Mouse (Mus musculus) erythroid progenitor cell, adult 5-6 weeks (primary cell): Measurements from ENCODE around the gene Stard10. TPM values are rescaled to one million over a fixed set of nuclear protein-coding genes. Genes with fewer than 3 reads are reported as not detected.

Experiments used
- ATAC-seq: replicated peaks from 2 replicates; pipeline ENCODE4 v1.8.0; 2016; ENCODE audit warnings: moderate number of reproducible peaks, mild to moderate bottlenecking, moderate TSS enrichment, inconsistent platforms; ENCODE audit not compliant: poor library complexity, low FRiP score, severe bottlenecking
- total RNA-seq, 2 experiments: library from RNA; stranded (forward) in 1 of 2; stranded (reverse) in 1 of 2; fragments of 150-400 nt in 1 of 2; fragments of 186-747, 209-891 nt in 1 of 2; gene quantifications; 2 replicates each; pipeline versions ENCODE4 v1.2.3 to v1.2.4; 2015 to 2017; ENCODE audit warnings: low replicate concordance in 2 of 2

Stard10 gene
- total RNA-seq, 2 experiments from 2014 or later: 37.4 to 101 TPM

DNA sequence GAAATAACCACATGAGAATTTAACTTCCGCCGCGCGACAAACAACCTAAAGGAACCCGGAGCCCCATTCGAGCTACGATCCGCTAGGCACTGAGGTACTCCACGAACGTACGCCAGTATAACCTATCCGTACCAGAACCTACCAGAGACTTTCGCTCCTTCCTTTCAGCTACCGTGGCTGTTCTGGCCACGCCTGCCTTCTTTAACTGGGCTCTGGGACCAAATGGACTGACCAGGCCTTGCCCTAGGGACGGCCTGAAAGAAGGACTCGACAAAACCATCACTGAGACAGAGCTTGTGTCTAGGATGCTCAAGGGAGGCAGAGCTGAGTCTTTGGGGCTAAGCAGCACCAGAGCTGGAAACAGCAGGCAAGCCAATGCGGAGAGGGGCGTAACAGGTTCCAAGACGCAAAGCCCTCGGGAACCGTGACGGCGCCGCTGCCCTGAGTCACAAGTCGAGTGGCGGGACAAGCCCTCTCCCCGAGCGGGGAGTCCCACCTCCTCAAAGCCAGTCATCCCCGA is 15.5 kb upstream of the Stard10 start:
- no peak for ATAC-seq

DNA sequence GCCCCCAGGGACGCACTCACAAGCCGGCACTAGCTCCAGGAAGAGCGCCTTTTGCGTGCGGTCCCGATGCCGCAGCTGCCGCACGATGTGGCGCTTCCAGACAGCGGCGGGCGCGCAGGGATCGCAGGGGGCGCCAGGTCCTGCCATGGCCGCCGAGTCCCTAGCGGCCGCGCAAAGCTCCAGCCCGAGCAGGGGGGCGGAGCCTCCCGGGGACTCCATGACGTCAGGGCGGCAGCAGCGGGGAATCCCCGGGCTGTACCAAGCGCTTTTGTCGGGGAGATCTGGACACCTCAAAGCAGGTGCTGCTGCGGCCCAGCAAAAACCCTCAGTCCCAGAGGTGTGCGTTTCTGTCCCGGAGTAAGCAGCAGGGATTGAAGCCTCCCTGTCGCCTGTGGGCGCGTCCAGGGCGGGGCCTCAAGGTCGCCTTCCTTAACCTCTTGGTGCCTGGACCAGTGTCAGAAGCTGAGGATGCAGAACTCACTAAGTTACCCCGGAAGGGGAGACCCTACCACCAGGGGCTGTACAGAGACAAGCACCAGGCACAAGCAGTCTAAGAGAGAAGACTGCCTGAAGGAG is 14.9 kb upstream of the Stard10 start, which contains the start of gene Atg16l2:
Gene Atg16l2, minus strand, starts transcription at position 371 of the 576 bp plus-strand sequence.
- peak; percentile 90 for ATAC-seq

DNA sequence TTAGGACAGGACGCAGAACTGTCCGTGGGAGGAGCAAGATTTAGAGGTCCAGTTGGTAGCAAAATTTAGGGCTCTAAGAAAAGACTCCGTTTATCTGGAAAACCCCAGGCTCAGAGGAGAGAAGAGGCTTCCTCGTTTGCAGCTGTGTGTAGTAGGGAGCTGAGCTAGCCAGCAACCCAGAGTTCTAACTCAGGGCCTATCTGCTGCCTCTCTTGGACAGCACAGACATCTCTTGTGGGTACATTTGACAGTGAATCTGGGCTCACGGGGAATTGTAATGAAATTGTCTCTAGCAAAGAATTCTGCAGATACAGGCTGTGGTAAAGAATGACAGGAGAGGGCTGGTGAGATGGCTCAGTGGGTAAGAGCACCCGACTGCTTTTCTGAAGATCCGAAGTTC is 14.2 kb upstream of the Stard10 start:
- no peak for ATAC-seq

DNA sequence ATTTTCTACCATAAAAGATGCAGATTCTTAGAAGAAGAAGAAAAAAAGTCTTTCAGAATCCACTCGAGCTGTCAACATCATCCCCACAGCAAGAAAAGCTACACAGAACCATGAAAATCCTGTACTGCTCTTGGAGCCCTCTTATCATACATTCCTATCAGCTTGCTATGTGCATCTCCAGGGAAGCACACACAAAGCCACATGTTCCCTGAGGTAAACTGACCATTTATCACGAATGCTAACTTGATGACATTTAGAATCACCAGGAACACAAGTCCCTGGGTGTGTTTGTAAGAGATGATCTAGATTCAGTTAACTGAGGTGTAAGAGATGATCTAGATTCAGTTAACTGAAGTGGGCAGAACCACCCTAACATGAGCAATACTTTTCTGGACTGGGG is 10.0 kb upstream of the Stard10 start:
- no peak for ATAC-seq

DNA sequence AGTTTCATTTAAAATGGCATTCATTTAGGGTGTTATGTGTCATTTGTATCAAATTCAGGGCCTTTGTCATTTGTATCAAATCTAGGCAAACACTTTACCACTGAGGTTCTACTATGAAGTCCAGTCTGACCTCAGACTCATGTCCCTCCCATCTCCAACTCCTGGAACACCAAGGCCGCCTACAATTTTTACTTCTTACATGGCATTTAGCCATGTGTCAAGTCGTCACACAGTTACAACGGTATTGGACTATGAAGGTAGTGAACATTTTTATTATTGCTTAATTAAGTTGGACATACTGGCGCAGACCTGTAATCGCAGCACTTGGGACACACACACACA is 6.9 kb upstream of the Stard10 start:
- 0 out of 2 replicates have a peak, but pooled peaks have one; percentile 1 for ATAC-seq

DNA sequence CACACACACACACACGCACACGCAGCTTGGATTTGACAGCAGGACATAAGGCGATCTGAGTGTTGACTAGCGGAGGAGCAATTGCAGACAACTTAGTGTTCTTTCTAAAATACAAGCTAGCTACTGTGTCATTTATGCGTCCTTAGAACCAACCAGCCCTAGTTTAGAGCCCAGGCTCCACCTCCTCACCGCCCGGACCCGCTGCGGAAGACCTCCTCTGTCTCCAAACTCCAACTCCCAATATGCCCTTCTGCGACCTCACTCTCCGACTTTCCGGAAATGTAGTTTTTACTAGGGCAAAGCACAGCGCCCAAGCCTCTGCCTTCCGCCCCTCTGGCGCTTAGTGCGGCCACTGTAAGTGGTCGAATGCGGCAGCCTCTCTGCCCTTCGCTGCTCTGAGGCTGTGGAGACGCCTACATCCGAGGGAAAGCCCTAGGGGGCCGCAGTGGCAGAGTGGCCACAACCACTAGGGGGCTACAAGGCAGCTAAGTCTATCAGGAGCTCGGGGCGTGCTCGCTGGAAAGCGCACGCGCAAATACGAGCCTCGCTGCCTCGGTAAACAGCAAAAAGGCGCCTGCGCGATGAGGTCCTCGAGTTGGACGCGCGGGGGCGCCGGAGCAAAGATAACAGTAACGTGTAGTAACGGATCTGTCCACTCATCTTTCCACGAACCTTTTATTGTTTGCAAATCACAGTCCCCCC is 6.4 kb upstream of the Stard10 start:
- ATAC-seq: peak; percentile 94

DNA sequence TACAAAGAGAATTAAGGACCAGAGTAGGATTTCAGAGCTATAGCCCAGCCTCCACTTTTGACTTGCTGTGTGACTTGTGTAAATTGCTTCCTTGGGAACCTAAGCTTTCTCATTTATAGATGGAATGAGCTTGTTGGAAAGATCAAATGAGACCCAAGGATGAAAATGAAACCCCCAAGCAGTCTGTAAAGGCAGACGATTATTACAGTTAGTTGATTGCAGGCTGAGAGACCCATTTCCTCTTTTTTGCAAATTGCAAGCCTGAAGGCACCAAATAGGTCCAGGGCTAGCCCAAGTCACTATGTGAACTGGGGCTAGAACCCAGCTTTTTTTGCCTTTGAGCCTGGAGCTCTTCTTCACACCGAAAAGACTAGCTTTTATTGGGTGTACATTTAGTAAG is 5.8 kb upstream of the Stard10 start:
- no peak for ATAC-seq

DNA sequence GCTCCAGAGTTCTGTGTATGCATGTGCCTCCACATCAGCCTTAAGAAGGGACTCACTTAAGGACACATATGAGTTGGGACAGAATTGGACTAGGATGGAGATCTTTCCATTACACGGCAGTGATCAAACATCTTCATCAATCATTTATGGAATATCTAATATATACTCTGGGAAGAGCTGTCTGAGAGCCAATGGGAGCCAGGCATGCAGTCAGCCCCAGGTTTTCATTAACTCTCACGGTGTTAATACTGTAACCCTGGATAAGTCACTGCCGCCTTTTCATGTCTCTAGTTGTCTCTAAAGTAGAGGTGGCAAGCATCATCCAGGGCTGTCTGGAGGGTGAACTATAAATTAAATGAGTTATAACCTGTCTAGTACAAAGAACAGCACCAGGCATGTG is 3.9 kb upstream of the Stard10 start:
- no peak for ATAC-seq

DNA sequence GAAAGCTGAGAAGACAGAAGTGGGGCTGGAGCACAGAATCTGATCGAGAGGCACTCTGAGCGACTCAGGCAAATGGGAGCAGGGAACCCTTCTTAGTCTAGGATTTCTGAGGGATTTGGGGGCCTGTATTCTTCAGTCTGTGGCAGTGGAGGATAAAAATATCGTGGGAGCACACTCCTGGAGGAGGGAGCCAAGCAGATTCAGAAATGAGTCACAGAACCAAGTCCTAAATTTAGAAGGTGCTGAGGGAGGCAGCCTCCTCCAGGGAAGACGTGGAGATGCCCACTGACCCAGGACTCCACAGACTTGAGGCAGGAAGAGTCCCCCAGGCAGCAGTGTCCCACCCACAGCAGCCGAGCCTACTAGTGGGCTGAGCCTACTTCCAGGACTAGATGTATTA is 2.5 kb upstream of the Stard10 start:
- no peak for ATAC-seq

DNA sequence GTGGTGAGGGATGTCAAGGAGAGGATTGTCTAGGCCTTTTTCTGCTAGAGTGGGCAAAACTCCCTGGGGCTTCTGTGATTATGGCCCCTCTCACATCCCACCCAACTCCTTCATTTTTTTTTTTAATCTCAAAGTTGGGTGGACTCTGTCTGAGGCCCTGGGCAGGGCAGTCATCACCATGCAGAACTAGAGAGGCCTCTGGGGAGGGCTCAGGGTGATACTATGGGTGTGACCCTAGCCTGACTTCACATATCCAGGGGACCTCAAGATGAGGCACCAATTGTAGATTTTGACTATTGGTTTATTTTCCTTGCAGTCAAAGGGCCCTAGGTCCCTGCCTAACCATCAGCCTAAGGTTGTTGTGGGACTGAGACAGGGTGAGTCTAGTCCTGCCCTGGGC is 1.2 kb upstream of the Stard10 start:
- no peak for ATAC-seq

DNA sequence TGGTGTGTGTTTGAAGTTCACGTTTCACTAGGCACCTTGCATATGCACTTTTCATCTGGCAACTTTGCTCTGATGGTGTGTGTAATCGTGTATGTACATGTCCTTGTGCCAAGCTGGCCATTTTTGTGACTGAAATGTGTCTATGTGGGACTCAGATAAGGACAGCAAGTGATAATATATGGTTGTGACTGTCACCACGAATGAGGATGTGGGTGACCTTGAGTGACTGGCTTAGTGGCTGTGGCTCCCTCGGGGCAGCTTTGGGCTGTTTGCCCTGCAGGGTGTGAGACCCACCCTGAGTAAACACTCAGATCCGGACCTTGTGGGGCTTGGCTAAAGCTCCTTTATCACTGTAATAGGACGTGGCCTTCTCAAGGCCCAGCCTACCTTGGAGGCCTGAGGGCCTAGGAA is 290 bp upstream of the Stard10 start:
- peak; percentile 53 for ATAC-seq

DNA sequence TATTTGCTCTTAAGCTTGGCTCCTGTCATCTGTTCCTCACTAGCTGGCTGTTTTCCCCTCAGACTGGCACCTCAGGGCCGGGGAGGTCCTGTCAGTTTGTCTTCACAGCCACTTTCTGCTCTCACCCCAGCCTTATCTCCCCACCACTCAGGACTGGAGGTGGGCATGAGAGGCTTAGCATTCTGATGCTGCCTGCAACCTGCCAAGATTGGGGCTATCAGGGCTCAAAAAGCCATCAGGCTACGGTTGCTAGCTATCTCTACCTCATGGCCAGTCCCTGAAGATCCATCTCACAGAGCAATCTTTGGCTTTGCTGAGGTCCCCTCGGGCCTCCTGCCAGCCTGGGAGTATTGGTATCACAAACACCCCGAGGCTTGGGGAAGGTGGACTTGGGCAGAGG is 2.0 kb downstream of the Stard10 start:
- 0 out of 2 replicates have a peak, but pooled peaks have one; percentile 7 for ATAC-seq

DNA sequence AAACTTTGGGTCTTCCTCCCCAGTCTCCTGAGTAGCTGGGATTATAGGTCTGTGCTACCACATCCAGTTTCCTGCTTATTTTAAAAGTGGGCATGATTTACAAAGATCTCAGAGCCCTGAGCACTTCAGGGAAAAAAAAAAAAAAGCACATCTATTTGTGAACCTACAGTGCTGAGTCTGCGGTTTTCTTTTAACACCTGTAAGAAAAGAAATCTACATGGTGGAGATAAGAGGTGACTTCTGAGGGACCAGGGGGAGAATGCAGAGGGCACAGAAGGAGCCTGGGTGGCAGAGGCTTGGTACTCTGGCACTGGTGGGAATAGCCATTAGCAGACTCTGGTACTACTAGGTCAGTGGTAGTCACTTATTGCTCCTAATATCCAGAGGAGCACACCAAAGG is 2.9 kb downstream of the Stard10 start:
- no peak for ATAC-seq

DNA sequence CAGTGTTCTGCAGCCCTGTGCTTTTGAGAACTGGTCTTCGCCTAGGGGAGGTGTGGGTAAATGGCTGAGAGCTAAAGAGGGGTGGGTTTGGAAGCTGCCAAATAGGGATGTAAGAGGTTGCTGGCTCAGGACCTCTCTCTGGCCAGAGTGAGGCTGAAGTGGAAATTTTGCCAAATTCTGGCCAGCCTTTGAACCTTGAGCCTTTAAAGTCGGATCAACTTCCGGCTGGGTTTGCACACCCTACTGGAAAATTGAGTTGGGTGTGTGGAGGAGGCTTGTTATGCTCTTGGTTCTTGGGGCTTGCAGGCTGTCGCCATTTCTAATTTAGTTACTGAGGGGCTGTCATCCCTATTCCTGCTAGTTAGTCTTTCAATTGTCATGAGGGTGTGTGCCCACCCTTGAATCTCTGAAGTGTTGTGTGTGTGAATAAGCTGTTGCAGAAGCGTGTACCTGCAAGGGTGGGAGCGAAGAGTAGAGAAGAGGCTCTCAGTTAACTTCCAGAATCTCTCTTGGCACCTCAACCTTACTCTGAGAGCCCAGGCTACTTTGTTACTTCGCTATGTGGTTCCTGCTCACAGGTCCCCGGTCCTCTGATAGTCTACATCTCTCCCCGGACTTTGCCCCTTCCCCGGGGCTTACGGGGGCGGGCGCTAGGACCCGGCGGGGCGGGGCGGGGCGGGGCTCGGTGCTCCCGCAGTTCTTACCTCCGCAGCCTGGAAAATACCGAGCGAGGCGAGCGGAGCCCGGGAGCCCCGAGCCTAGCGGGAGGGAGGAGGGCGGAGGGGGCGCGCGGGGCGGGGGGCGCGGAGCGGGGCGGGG is 3.7 kb downstream of the Stard10 start:
- ATAC-seq: no peak

DNA sequence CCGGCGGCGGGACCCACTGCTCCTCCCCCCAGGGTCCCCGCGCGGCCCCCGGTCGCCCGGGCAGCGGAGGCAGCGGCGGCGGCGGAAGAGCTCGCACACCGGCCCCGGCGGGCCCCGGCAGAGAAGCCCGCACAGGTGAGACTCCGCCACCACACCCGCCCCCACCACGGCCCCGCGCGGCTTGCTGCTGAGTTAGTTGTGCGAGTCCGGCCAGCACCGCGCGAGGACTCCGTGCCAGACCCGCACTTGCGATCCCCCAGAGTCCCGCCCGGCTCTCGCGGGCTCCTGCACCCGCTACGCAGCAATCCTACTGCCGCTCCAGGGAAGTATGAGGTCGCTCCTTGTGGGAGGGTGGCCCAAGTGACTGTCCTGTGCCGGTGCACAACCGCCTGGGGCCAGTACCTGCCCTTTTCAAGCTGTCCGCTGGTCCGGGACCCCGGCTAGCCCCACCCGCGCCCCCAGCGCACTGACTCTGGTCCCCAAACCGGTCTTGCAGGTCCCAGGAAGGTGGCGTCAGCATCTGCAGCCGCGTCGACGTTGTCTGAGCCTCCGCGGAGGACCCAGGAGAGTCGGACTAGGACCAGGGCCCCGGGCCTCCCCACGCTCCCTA is 4.4 kb downstream of the Stard10 start:
- ATAC-seq: peak; percentile 20

DNA sequence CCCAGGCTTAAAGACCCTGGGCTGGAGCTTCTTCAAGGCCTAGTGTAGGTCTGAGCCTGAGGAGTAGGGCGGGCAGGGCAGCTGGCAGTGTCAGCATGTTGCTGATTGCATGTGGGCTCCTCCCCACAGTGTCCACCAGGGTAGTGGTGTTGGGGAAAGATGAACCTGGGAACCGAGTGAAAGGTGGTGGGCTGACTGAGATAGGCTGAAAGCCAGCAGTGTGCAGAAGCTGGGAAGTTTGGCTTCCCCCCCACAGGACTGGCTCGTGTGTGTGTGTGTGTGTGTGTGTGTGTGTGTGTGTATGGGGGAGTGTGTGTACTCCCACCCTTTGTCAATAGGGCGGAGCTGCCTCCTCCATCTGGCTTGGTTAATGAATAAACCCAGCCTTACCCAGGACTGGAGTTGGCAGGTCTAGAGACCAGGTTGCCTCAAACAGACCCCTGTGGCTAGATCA is 6.3 kb downstream of the Stard10 start:
- ATAC-seq: peak; percentile 62

DNA sequence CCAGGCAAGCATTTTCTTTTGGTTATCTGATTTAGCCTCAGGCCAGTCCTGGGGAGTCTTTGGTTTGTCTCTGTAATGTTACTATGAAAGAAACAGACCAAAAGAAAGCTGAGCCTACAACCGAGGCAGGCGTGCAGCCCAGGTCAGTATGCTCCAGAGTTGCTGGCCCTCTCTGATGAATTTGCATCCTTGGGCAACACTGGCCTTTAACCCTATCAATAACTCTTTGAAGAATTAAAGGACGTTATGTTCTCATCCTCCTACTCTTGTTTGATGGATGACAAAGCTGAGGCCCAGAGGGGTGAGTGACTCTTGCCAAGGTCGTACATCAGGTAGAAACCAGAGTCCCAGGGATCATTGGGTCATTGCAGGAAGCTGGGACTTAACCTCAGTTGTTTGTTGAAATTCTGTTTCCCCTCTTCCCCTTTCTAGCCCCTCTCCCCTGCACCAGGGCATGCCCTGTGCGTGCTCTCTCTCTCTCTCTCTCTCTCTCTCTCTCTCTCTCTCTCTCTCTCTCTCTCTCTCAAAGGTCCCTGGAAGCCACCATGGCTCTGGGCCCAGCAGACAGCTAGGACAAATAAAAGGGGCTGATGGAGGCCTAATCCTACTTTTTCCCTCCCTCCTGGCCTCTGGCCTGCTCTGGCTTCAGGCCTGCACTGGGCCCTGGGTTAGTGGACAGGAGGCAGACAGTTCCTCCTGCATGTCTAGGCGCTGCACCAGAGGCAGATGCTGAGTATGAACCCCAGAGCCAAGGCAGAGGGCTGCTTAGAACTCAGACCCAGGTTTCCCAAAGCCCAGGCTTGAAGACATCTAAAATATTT is 7.5 kb downstream of the Stard10 start:
- no peak for ATAC-seq

DNA sequence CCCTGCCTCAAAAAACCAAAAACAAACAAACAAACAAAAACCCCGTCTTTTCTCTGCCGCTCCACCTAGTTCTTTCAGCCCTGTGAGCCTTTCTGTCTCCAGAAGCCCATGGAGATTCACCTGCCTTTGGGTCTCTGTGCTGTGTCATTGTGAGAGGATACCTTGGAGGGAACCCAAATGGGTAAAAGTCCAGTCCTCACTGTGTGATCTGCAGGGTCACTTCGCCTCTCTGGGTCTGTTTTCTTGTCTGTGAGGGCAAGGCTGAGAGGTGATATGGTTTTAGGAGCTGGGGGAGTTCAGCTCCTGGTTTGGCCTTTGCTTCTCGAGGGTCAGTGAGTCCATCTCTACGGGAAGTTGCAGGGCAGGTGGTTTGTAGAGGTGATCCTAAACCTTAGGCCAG is 9.1 kb downstream of the Stard10 start:
- no peak for ATAC-seq

DNA sequence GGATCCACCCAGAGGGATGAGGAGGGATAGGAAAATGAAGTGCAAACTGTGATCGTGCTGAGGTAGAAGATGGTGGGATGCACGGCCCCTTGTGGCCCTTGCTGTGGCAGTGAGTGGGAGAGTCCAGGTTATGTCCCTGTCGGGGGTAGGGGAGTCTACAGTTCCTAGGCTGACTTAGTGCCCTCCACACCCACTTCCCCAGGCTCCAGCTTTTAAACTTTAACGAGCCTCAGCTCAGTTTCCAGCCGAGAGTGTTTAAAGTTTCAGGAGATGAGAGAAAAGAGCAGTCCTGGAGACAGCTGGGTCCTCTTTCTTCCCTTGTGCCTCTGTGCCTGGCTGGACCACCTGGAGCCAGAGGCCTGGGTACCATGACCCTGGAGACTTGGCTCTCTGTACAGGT is 10.4 kb downstream of the Stard10 start:
- no peak for ATAC-seq
